Mouse (Mus musculus): ENCODE data around the gene Dbx2. TPM values are rescaled to one million over a fixed set of nuclear protein-coding genes. Genes with fewer than 3 reads are reported as not detected.

Gene Dbx2
- total and polyA plus RNA-seq, 3 experiments = 0.04 to 0.15 TPM; not detected in 1

- Histone ChIP-seq H3K4me3 (ENCODE audit: control insufficient read depth in 1 of 2, insufficient read depth in 1 of 2, low read depth in 2 of 2, low read length in 2 of 2) (no peak overlapping the region), H3K9me3 (replicated peaks; ENCODE audit: insufficient read depth, low read length) (no peaks in the 10 kb centered on the region), H3K4me1 (ENCODE audit: control insufficient read depth in 1 of 2, insufficient read depth in 2 of 2, low read length in 2 of 2) (no peaks in the 10 kb centered on the region), H3K27ac (ENCODE audit: control insufficient read depth, low read depth, low read length) (no peak overlapping the region), H3K79me2 (ENCODE audit: control insufficient read depth, insufficient read depth, low read length, poor library complexity) (no peaks in the 10 kb centered on the region), H3K36me3 (ENCODE audit: control insufficient read depth in 1 of 2, insufficient read depth in 2 of 2, low read length in 2 of 2) (no peaks in the 10 kb centered on the region), H3K9ac (ENCODE audit: control insufficient read depth, low read depth, low read length, poor library complexity, severe bottlenecking) (no peak overlapping the region), H3K27me3 (ENCODE audit: control insufficient read depth in 1 of 2, insufficient read depth in 2 of 2, low read length in 2 of 2) (no peaks in the 10 kb centered on the region; a peak in 2 of 4 replicates)
- peak in 2 of 3 experiments; percentile 52 to 65; a peak in 4 of 6 replicates for TF ChIP-seq CTCF (IDR thresholded peaks at IDR 0.05 in 2 of 3, conservative IDR thresholded peaks at IDR 0.05 in 1 of 3; ENCODE audit: control insufficient read depth in 1 of 3, insufficient read depth in 1 of 3, low read depth in 2 of 3, low read length in 3 of 3, poor library complexity in 1 of 3, severe bottlenecking in 1 of 3)
- TF ChIP-seq SMC3 (IDR thresholded peaks at IDR 0.05; ENCODE audit: low read depth, low read length) = peak; percentile 71
- TF ChIP-seq CHD1 (IDR thresholded peaks at IDR 0.05; ENCODE audit: low read depth, low read length) = no peak
- no peak for TF ChIP-seq CHD2 (IDR thresholded peaks at IDR 0.05; ENCODE audit: low read length)
- TF ChIP-seq UBTF (IDR thresholded peaks at IDR 0.05; ENCODE audit: borderline replicate concordance, insufficient read depth, low read depth, low read length) = no peak
- no peak for TF ChIP-seq USF2 (IDR thresholded peaks at IDR 0.05; ENCODE audit: borderline replicate concordance in 1 of 2, insufficient read depth in 1 of 2, low read depth in 1 of 2, low read length in 2 of 2)
- TF ChIP-seq TAL1 (IDR thresholded peaks at IDR 0.05; ENCODE audit: low read length) = no peak
- TF ChIP-seq NELFE (IDR thresholded peaks at IDR 0.05; ENCODE audit: low read depth, low read length) = no peak
- no peak for TF ChIP-seq ZKSCAN1 (IDR thresholded peaks at IDR 0.05; ENCODE audit: low read depth, low read length)
- TF ChIP-seq POLR2AphosphoS5 (IDR thresholded peaks at IDR 0.05; ENCODE audit: borderline replicate concordance, low read depth, low read length) = no peak
- TF ChIP-seq ZC3H11A (IDR thresholded peaks at IDR 0.05; ENCODE audit: low read depth, low read length) = peak; percentile 66
- TF ChIP-seq NRF1 (IDR thresholded peaks at IDR 0.05; ENCODE audit: insufficient read depth, low read depth, low read length, poor library complexity, severe bottlenecking) = no peak
- no peak for TF ChIP-seq MAZ (IDR thresholded peaks at IDR 0.05; ENCODE audit: low read depth, low read length)
- no peak for TF ChIP-seq MAX (IDR thresholded peaks at IDR 0.05; ENCODE audit: low read length)
- TF ChIP-seq RAD21 (IDR thresholded peaks at IDR 0.05; ENCODE audit: low read depth, low read length) = peak; percentile 58
- no peak for TF ChIP-seq RCOR1 (IDR thresholded peaks at IDR 0.05; ENCODE audit: low read depth, low read length)
- no peak for TF ChIP-seq KAT2A (conservative IDR thresholded peaks at IDR 0.05; ENCODE audit: low read depth, low read length)
- TF ChIP-seq EP300 (IDR thresholded peaks at IDR 0.05; ENCODE audit: low read depth in 1 of 2, low read length in 2 of 2) = no peak
- TF ChIP-seq TBP (IDR thresholded peaks at IDR 0.05; ENCODE audit: low read depth, low read length) = no peak
- TF ChIP-seq SIN3A (IDR thresholded peaks at IDR 0.05; ENCODE audit: low read length) = no peak
- DNase-seq (ENCODE audit: low read depth, low spot score) = peak; percentile 57
Observed at GRCm38 (mm10) chr15:95693759-95694158, 38.0 kb upstream of the Dbx2 start.

- Histone ChIP-seq H3K4me3 (ENCODE audit: control insufficient read depth in 1 of 2, insufficient read depth in 1 of 2, low read depth in 2 of 2, low read length in 2 of 2) (peak overlapping the region in 1 of 2 experiments; percentile 20; a peak in 1 of 4 replicates), H3K9ac (ENCODE audit: control insufficient read depth, low read depth, low read length, poor library complexity, severe bottlenecking) (no peak overlapping the region), H3K36me3 (ENCODE audit: control insufficient read depth in 1 of 2, insufficient read depth in 2 of 2, low read length in 2 of 2) (no peaks in the 10 kb centered on the region), H3K79me2 (ENCODE audit: control insufficient read depth, insufficient read depth, low read length, poor library complexity) (no peaks in the 10 kb centered on the region), H3K9me3 (replicated peaks; ENCODE audit: insufficient read depth, low read length) (no peaks in the 10 kb centered on the region), H3K4me1 (ENCODE audit: control insufficient read depth in 1 of 2, insufficient read depth in 2 of 2, low read length in 2 of 2) (no peaks in the 10 kb centered on the region), H3K27me3 (ENCODE audit: control insufficient read depth in 1 of 2, insufficient read depth in 2 of 2, low read length in 2 of 2) (no peaks in the 10 kb centered on the region; a peak in 1 of 4 replicates), H3K27ac (ENCODE audit: control insufficient read depth, low read depth, low read length) (no peak overlapping the region)
- no peak for DNase-seq (ENCODE audit: low read depth, low spot score)
- TF ChIP-seq E2F4 (IDR thresholded peaks at IDR 0.05; ENCODE audit: borderline replicate concordance, low read depth, low read length) (no peak), ETS1 (IDR thresholded peaks at IDR 0.05; ENCODE audit: low read depth, low read length) (no peak), RAD21 (IDR thresholded peaks at IDR 0.05; ENCODE audit: low read depth, low read length) (no peak), UBTF (IDR thresholded peaks at IDR 0.05; ENCODE audit: borderline replicate concordance, insufficient read depth, low read depth, low read length) (no peak), NELFE (IDR thresholded peaks at IDR 0.05; ENCODE audit: low read depth, low read length) (no peak), ZC3H11A (IDR thresholded peaks at IDR 0.05; ENCODE audit: low read depth, low read length) (no peak), GATA1 (IDR thresholded peaks at IDR 0.05; ENCODE audit: low read depth, low read length) (no peak), POLR2AphosphoS2 (IDR thresholded peaks at IDR 0.05; ENCODE audit: low read length) (no peak), ZNF384 (IDR thresholded peaks at IDR 0.05; ENCODE audit: low read depth, low read length) (no peak), RCOR1 (IDR thresholded peaks at IDR 0.05; ENCODE audit: low read depth, low read length) (no peak), JUND (IDR thresholded peaks at IDR 0.05; ENCODE audit: low read depth, low read length) (no peak)
Observed at GRCm38 (mm10) chr15:95691594-95691993, 35.8 kb upstream of the Dbx2 start.

All from MEL (cell line).